Mouse (Mus musculus): ENCODE measurements around the gene Kri1.
"Not testable (repeated sequence)": the region's sequence is repeated elsewhere in the genome, so short reads cannot be mapped to it uniquely, and the experiment has no call there.

Kri1 gene

DNA sequence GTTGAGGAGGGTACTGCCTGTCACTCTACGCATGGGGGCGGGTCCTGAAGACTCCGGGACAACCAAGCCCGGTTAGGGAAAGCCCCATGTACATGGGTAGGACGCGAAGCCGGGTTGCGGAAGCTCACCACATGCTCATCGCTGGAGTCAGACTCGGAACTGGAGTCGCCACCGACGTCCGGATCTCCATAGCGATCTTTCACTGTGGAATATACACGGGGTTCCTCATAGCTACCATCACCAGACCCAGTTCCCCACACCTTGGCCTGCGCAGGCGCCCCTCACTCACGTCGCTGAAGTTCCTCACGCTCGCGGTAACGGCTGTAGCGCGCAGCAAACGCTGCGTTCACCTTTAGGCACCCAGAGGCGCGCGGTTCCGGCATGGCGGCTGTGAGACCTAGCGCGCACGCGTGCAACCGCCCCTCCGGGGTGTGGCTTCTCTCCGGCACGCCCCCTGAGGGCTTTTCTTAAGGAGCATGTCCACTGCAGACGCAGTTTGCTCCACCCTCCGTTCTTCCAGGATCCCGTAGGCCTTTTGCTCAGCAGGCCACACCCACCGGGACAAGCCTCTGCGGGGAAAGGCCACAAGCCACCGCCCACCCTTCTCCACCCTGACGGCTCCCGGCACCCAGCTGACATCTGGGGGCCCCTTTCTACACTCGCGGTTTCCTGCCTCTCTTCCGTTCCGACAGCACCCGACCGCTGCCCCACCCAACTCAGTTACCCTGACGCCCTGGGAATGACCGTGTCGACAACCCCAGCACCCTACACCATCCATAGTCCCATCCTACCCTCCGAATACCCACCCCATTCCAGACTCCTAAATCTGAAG is at the start of gene Kri1:
TSS of gene Kri1 (minus strand) at position 399 of the 832 bp plus-strand sequence.
- in situ Hi-C loops (cut with MboI; ENCODE audit: low sequenced_read_pairs) = no loop called here

DNA sequence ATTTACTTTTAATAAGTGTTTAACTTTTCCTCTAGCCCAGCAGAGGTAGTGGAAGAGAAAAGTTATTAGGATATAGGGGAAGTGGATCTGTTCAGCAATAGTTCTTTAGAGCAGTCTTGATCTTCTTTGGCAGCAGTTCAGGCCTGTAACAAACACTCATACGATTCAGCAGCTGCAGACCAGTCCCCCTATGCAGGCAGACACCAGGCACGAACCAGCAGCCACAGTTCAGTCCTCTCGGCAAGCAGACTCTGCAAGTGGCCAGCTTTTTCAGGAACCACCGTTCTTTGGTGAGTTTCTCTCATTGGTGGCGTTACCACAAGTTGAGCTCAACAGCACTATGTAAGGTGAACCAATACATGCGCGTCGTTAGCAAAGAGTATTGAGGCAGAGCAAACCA is 48.7 kb upstream of the Kri1 start:
- in situ Hi-C loops (cut with MboI; ENCODE audit: low sequenced_read_pairs) = no loop called here

DNA sequence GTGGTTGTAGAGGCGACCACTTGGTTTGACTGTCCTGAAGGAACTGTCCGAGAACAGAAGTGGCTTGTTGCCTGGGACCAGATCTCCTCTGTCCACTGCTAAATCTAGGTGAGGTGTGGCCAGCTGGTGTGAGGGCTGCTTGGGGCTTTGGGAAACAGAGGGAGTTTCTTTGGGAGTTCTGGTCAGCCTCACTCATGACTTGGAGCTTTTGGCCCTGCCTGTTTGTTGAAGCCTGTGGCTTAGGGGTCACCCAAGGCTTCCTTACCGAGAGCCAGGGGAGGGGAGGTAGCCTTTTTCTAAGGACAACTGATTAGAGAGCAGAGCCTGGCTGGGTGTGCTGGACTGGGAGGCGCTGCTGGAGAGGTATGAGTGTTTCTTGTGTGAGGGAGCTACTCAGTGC is 47.6 kb upstream of the Kri1 start:
- in situ Hi-C loops (cut with MboI; ENCODE audit: low sequenced_read_pairs) = no loop called here

DNA sequence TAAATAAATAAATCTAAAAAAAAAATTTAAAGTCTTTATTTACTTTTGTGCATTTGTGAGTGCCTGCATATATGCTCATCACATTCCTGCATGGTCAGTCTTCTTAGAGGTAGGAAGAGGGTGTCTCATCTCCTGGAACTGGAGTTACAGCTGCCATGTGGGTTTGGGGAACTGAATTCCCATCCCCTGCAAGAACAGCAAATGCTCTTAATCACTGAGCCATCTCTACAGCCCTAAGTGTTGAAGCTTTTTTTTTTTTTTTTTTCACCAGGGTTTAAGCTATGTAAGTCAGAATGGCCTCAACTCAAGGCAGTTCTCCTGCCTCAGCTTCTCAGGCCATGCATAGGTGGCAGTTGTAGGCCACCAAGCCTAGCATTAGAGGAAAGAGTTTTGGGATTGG is 47.0 kb upstream of the Kri1 start:
- in situ Hi-C loops (cut with MboI; ENCODE audit: low sequenced_read_pairs) = no loop called here

DNA sequence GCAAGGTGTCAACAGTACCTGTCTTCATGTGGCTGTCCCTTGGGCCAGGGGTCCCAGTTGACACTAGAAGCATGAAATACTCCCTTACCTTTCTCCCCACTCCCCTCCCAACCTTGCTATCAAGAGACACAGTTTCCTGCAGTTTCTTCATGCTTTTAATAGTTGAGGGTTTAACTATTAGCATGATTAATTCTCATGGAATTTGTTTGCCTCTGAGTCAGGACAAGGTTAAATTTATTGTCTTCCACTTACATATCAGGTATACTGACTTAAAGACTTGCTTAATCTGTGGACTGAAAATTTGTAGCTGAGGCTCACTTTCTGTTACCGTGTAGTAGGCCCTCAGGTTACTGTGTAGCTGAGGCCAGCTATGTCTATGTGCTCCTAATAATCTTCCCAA is 45.8 kb upstream of the Kri1 start:
- in situ Hi-C loops (cut with MboI; ENCODE audit: low sequenced_read_pairs) = no loop called here

DNA sequence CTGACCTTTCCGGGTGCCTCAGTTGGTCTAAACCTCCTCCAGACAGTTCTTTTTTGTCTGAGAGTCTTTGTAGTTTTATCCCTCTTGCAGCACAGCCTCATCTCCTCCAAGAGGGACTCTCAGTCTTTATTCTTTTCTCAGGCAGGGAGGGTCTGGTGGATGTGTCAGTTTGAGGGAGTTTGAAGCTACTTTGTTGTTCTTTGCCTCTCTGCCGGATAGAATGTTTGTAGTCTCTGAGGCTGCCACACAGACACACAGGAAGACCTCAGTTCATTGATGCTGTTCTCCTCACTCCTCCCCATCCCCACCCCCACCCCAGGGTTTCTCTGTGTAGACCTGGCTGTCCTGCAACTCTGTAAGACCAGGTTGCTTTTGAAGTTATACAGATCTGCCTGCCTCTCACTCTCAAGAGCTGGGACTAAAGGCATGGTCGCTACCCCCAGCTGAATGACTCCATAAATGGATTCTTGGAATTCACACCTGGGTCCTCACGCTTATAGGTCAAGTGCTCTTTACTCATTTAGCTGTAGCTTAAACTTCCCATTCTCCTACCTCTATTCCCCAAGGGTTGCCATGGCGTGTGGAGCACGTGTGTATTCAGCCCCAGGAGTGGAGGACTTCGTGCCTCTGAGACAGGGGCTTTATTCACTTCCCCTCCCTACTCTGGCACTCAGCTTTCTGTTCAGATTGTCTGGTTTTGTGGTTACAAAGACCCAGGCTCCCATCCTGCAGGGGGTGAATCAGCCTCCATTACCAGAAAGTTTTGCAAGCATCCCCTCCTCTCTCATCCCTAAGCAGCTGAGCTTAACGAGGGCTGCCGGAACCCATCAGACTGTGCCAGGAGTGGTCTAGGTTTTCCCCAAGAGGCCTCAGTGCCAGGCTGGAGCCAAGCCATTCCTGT is 44.6 kb upstream of the Kri1 start:
- in situ Hi-C loops (cut with MboI; ENCODE audit: low sequenced_read_pairs) = no loop called here

DNA sequence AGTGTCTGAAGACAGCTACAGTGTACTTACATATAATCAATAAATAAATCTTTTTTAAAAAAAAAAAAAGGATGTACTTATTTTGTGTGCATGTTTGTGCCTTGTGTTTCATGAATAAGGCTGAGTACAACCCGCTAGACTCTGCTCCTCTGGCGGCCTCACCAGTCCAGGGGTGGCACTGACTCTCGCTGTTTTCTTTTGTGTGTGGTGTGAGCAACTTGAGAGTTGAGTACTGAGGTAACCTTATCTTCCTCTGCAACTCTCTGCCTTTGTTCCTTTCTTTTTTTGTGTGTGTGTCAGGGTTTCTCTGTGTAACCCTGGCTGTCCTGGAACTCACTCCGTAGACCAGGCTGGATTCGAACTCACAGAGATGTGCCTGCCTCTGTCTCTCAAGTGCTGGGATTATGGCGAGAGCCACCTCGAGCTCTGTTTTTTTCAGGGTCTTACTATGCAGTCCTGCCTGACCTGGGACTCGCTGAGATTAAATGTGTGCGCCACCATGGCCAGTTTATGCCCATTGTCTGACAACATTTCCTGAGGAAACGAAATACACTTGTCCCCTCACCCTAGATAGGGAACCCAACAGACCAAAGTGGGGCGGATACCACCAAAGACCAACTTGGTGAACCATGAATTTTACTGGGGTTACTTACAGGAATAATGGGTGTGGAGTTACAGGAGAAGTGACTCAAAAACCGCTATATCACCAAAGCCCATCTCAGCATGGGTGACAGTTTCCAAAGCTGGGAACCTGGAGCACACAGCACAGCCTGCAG is 43.8 kb upstream of the Kri1 start:
- in situ Hi-C loops (cut with MboI; ENCODE audit: low sequenced_read_pairs) = no loop called here

DNA sequence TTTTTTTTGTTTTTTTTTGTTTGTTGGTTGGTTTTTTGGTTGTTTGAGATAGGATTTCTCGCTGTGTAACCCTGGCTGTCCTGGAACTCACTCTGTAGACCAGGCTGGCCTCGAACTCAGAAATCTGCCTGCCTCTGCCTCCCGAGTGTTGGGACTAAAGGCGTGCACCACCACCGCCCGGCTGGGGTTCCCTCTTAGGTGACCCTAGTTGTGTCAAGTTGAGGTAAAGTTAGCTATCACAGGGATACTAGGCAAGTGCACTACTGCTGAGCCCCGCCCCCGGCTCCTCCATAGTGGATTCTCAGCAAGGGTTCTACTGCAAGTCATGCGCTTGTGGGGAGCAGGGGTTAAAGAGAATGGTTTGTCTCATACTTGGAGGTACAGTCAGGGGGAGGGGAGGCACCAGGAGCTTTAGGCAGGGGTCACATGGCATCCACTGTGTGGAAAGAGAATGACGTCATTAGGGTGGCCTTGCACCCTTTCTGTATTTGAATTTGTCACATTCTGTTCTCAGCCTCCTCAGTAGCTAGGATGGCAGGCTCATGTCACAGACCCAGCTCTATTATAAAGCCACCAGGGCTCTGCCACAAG is 42.0 kb upstream of the Kri1 start:
- in situ Hi-C loops (cut with MboI; ENCODE audit: low sequenced_read_pairs) = no loop called here

DNA sequence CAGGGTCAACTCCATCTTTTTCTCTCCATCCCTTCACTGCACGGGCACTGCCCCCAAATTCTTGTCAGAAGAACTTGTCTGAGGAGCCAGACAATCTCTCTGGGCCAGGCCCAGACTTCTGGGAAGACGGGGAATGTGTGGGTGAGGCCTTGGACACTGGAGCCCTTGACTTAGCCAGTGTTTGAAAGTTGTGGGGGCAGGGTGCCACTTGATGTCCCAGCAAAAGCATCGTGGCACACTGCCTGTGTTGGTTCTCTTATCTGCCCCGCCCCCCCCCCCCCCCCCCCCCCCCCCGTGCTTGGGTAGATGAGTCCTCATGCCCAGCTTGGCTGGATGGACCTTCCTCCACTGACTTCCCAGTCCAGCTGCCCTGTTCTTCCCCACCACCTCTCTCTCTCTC is 41.3 kb upstream of the Kri1 start:
- in situ Hi-C loops (cut with MboI; ENCODE audit: low sequenced_read_pairs) = no loop called here

DNA sequence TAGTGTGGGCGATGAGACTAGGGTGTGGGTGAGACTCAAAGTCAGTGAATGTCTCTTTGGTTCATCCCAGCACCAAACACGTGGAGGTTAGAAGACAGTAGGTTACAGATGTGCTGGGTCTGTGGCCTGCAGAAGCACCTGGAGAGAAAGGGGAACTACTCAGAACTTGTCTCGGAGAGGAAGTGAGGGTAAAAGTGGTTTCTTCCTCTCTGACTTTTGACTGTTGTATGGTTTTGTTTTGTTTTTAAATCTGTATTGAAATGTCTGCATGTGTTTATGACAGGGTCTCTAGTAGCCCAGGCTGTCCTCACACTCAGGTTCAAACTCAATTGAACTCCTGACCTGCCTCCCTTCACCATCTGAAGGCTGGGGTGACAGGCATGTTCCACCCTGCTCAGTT is 40.3 kb upstream of the Kri1 start:
- in situ Hi-C loops (cut with MboI; ENCODE audit: low sequenced_read_pairs) = no loop called here

DNA sequence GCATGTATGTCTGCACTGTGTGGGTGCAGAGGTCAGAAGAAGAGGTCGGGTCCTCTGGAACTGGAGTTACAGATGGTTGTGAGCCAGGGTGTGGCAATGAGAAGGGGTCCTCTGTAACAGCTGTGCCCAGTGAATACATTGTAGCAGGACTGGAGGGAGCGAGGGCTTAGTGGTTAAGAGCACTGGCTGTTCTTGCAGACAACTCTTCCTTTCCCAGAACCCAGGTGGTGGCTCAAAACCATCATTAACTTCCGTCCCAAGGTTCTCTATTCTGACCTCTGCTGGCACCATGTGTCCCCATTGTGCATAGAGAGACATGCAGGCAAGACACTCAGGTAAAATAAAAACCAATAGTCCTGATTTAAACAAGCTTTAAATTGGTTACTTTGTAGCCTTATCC is 39.8 kb upstream of the Kri1 start:
- in situ Hi-C loops (cut with MboI; ENCODE audit: low sequenced_read_pairs) = no loop called here

DNA sequence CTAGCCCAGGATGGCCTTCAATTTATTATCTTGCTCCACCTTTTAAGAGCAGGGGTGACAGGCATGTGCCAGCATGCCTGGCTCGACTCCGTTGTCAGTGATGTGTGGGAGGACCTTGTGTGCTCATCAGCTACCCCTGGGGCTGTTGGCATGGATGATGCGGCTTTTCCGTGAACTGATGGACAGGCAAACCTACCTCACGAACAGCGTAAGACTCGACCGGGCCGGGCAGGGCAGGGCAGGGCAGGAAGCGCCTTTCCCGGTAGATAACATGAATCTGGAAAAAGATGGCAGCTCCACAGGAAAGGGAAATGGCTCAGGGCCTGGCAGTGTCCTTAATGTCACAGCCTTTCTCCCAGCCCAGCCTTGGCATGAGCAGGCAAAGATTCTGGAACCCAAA is 36.5 kb upstream of the Kri1 start:
- in situ Hi-C loops (cut with MboI; ENCODE audit: low sequenced_read_pairs) = no loop called here

DNA sequence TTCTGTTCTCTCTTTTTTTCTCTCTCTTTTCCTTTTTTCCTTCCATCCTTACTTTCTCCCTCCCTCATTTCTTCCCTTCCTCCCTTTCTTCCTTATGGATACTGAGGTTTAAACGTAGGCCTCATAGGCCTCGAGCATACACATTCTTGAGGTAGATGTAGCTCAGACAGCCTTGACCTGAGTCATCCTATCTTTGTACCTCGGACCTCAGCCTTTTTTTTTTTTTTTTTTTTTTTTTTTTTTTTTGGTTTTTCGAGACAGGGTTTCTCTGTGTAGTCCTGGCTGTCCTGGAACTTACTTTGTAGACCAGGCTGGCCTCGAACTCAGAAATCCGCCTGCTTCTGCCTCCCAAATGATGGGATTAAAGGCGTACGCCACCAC is 35.1 kb upstream of the Kri1 start:
- in situ Hi-C loops (cut with MboI; ENCODE audit: low sequenced_read_pairs) = not testable (repeated sequence)

DNA sequence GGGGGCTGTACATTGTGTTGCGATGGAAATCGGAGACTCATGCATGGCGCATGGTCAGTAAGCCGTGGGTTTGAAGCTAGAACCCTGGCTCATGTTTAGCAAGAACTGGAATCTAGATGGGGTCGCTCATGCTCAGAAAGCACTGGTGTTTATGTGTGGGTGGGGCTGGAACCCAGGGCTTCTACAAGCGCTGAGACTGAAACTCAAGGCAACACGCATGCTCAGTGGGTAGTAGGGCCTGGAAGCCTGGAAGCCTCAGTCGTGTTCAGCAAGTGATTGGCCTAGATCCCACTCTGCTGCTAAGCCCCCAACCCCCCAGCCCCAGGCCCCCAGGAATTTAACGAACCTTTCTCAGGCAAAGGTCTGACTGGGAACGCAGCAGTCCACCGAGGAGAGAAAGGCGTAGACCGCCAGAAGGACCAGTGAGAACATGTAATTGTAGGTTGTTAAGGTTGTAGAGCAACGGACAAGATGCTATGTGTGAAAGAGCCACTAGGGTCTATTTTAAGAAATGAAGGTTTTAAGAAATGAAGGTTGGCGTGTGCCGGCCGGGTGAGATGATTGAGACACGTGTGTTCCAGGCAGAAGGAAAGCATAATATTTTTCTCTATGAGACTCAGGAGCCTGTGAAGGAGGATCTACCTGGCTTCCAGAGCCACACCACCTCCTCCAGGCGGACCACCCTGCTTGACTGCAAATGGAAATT is 34.6 kb upstream of the Kri1 start:
- in situ Hi-C loops (cut with MboI; ENCODE audit: low sequenced_read_pairs) = no loop called here

DNA sequence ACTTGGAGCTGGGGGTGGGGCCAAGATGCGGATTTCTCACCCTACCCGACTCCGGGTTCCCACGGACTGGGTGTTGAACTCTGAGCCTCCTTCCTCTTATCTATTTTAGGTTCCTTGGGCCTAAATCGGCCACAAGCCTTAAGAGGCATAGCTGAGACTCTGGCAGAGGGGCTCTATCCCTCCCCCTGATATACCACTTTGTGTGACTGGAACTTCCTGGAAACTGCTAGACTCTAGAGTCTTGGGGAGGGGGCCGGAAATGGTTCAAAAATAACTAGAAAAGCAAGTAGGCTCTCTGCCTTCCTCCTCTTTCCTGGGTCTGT is 33.7 kb upstream of the Kri1 start:
- in situ Hi-C loops (cut with MboI; ENCODE audit: low sequenced_read_pairs) = no loop called here

DNA sequence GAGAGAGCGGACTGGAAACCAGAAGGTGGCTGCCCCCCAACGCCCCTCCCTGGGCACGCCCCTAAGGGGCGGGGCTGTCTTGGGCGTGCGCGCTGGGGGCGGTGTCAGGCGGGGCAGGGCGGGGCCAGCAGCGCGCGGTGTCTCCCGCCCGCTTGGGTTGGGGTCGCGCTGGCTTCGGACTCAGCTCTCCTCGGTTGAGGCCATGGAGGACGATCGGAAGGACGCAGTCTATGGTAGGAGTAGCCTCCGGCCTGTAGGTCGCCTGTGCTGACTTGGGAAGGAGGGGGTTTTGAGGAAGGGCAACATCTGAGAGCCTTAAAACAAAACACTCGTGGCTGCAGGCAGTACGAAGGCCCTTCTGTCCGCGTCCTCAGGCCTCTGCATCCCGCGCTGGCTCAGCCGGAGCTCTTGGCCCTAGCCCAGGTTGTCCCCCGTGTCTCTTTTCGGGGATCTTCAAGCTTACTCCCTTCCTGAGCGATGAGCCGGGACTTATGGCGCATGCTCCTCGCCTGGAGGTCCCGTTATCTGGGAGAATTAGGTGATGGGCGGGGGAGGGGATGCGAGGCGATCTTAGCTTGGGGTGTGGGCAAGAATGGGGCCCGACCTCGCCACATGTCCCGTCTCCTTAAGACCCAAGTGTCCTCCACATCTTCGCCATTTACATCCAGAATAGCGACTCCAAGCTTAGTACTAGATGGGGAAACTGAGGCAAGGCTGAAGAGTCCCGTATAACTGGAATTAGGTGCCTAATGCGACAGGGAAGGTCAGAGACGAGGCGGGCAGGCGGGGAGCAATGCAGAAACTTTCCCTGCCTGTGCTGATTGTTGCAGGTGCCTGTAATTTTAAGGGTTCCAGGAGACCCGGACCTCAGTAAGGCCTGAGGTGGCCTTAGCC is 33.1 kb upstream of the Kri1 start, which contains the start of gene Slc44a2:
TSS of gene Slc44a2 (plus strand) at position 80 of the 894 bp plus-strand sequence.
- in situ Hi-C loops (cut with MboI; ENCODE audit: low sequenced_read_pairs) = no loop called here

DNA sequence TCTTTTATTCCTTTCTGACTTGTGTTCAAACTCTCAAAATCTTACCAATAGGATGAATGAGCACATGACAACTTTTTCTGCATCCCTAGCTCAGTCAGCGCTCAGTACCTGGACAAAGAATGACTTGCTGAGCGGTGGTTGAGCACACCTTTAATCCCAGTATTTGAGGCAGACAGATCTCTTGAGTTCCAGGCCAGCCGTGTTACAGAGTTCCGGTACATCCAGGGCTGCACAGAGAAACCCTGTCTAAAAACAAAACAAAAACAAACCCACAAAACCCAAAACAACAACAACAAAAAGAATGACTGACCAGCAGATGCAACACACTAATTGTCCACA is 32.5 kb upstream of the Kri1 start:
- in situ Hi-C loops (cut with MboI; ENCODE audit: low sequenced_read_pairs) = no loop called here

DNA sequence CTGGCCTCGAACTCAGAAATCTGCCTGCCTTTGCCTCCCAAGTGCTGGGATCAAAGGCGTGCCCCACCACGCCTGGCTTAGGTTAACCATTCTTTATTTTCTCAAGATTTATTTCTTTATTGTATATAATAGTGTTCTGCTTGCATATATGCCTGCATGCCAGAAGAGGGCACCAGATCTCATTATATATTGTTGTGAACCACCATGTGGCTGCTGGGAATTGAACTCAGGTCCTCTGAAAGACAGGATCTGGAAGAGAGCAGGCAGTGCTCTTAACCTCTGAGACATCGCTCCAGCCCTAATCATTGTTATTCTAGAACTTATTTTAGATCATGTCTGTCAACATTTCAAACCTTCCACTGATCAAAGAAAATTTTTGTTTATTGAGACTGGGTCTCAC is 31.7 kb upstream of the Kri1 start:
- in situ Hi-C loops (cut with MboI; ENCODE audit: low sequenced_read_pairs) = loop anchor here (5.0 kb wide), 1 partner anchor 33 kb away; no protein-coding TSS in a partner anchor

DNA sequence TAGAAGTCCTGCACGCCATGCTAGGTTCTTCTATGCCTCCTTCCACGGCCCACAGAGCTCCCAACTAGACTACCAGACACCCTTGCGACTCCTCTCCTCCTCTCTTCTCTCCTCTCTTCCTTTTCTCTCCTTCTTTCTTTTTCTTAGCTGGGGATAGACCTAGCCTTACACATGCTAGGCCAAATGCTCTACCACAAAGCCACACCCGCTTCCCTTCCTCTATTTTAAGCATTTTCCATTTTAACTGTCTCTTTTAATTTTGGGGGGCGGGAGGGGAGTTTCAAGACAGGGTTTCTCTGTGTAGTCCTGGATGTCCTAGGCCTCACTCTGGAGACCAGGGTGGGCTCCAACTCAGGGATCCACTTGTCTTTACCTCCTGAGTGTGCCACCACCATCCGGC is 31.0 kb upstream of the Kri1 start:
- in situ Hi-C loops (cut with MboI; ENCODE audit: low sequenced_read_pairs) = loop anchor here (5.0 kb wide), 1 partner anchor 34 kb away; no protein-coding TSS in a partner anchor
